Mouse (Mus musculus) left cerebral cortex, postnatal 4 days (tissue): ENCODE measurements around the gene Prrx2. TPM values are rescaled to one million over a fixed set of nuclear protein-coding genes. Genes with fewer than 3 reads are reported as not detected.

Experiments
- DNase-seq: peaks from one replicate; pipeline ENCODE4 v3.0.0-alpha.2; 2022
- intact Hi-C: fragments of 180-260 bp; cut with DNase I; formaldehyde crosslinking; loops from one replicate; pipeline ENCODE4 v1.15.1; 2025
- total RNA-seq, 2 experiments: library from RNA; stranded (reverse); gene quantifications; 2 replicates each; pipeline ENCODE4 v1.2.3; 2021

Prrx2 gene
- total RNA-seq, 2 experiments from 2014 or later = 2.5 to 3.7 TPM

- DNase-seq = no peak
- intact Hi-C loops = no loop called here
Observed at GRCm38 (mm10) chr2:30821073-30821472, 13.7 kb upstream of the Prrx2 start.

- no peak for DNase-seq
- intact Hi-C loops = no loop called here
Observed at GRCm38 (mm10) chr2:30822460-30822859, 12.3 kb upstream of the Prrx2 start.

GRCm38 (mm10) chr2:30823385-30824153 lies 11.2 kb upstream of the Prrx2 start:
- peak; percentile 74 for DNase-seq
- intact Hi-C loops = no loop called here

- DNase-seq = peak; percentile 51
- intact Hi-C loops = loop anchor here (5.0 kb wide), 1 partner anchor 105 kb away; no protein-coding TSS in a partner anchor
Observed at GRCm38 (mm10) chr2:30826825-30827748, 7.7 kb upstream of the Prrx2 start.

GRCm38 (mm10) chr2:30827749-30828475 lies 6.9 kb upstream of the Prrx2 start:
- intact Hi-C loops = loop anchor here (5.0 kb wide), 1 partner anchor 104 kb away; no protein-coding TSS in a partner anchor
- peak; percentile 96 for DNase-seq

DNA sequence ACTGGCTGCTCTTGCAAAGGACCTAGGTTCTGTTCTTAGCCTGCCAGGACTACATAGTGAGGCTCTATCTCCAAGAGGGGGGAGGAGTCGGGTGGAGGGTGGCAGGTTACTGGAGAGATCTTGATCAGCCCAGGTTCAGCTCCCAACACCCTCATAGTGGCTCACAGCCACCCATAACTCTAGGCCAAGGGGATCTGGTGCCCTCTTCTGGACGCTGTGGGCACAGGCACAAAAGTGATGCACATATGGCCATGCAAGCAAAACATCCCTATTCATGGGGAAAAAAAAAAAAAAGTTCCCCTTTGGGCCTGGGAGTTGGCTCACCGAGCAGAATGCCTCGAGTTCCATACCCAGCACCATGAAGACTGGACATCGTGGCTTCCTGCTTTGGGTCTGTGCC lies 5.5 kb upstream of the Prrx2 start:
- intact Hi-C loops = loop anchor here (5.0 kb wide), 1 partner anchor 103 kb away; no protein-coding TSS in a partner anchor
- DNase-seq = peak; percentile 41

- DNase-seq = no peak
- intact Hi-C loops = no loop called here
Observed at GRCm38 (mm10) chr2:30830283-30830795, 4.4 kb upstream of the Prrx2 start, which contains the start of gene Asb6. Asb6 (minus strand) TSS chr2:30830333.

DNA sequence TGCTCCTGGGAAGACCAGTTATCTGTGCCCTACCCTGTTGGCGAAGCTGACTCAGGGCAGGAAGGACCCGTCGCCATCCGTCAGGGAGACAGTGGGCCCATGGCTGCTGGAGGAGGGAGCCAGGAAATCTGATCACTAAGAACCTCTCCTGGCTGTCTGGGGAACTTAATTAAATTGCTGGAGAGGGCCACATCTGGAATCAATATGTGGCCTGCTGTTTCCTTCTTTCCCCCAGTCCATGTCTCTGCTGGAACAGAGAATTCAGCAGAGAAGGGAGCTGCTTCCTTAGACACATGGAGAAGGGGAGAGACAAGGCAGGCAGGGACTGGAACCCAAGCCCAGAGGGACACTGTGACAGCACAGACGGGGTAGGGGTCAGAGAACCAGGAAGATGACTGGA lies 1.1 kb upstream of the Prrx2 start:
- intact Hi-C loops = no loop called here
- no peak for DNase-seq

GRCm38 (mm10) chr2:30836238-30836990 lies 1.6 kb downstream of the Prrx2 start:
- intact Hi-C loops = no loop called here
- DNase-seq = no peak

- no peak for DNase-seq
- intact Hi-C loops = no loop called here
Observed at GRCm38 (mm10) chr2:30842615-30843014, 7.8 kb downstream of the Prrx2 start.

GRCm38 (mm10) chr2:30845152-30846070 lies 10.6 kb downstream of the Prrx2 start:
- DNase-seq = no peak
- intact Hi-C loops = no loop called here

DNA sequence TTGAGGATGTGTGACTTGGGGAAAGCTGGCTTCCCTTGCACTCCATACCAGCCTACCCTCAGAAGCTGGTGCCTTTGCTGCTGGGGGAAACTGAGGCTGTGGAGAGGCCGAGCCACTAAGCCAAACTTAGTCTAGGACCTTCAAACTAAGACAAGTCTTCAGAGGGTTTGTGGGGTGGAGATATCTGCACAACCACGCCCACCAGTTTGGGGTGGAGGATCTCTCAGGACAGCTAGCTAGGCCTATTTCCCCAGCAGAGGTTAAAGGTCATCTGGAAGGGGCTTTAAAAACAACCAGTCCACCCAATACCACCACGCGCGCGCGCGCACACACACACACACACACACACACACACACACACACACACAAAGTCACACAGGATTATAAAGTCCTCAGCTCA lies 11.5 kb downstream of the Prrx2 start:
- DNase-seq = no peak
- intact Hi-C loops = no loop called here

GRCm38 (mm10) chr2:30846723-30847122 lies 12.0 kb downstream of the Prrx2 start:
- no peak for DNase-seq
- intact Hi-C loops = no loop called here

- DNase-seq = no peak
- intact Hi-C loops = no loop called here
Observed at GRCm38 (mm10) chr2:30848184-30848583, 13.4 kb downstream of the Prrx2 start.

- intact Hi-C loops = no loop called here
Observed at GRCm38 (mm10) chr2:30850581-30850980, 15.8 kb downstream of the Prrx2 start.

GRCm38 (mm10) chr2:30852771-30853313 lies 18.1 kb downstream of the Prrx2 start:
- intact Hi-C loops = no loop called here
- no peak for DNase-seq

More at GRCm38 (mm10) chr2:30850581-30850980, 15.8 kb downstream of the Prrx2 start:
- no peak for DNase-seq

GRCm38 (mm10) chr2:30857076-30857475 lies 22.3 kb downstream of the Prrx2 start:
- no peak for DNase-seq
- intact Hi-C loops = no loop called here

DNA sequence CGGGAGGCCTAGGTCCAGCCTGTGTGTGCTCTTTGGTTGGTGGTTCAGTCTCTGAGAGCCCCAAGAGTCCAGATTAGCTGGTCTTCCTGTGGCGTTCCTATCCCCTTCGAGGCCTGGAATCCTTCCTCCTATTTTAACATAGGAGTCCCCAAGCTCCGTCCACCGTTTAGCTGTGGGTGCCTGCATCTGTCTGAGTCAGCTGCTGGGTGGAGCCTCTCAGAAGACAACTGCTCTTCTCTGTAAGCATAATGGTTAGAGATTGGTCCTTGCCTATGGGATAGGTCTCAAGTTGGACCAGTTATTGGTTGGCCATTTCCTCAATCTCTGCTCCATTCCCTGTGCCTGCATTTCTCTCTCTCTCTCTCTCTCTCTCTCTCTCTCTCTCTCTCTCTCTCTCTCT lies 25.0 kb downstream of the Prrx2 start:
- intact Hi-C loops = no loop called here
- DNase-seq = no peak
